Mouse (Mus musculus) limb, embryonic 14.5 days (tissue): Measurements from ENCODE around the gene Zfp759. TPM values are rescaled to one million over a fixed set of nuclear protein-coding genes. Genes with fewer than 3 reads are reported as not detected.
"Not testable (repeated sequence)": the region's sequence is repeated elsewhere in the genome, so short reads cannot be mapped to it uniquely, and the experiment has no call there.

Source experiments
- ATAC-seq: fragments of 200-750 bp; cut with Nextera tagmentation; 2 replicates; pipeline ENCODE4 v1.8.0; 2017; ENCODE audit warnings: low read depth, moderate number of reproducible peaks, moderate TSS enrichment; ENCODE audit not compliant: low FRiP score
- DNase-seq: peaks from one replicate; pipeline ENCODE4 v3.0.0-alpha.2; 2015; ENCODE audit warnings: low spot score
- H3K27ac ChIP-seq: fragments of 300-500 bp; sonication (generic); replicated peaks from 2 replicates; pipeline ENCODE4 v1.5.1; 2014; ENCODE audit warnings: low read depth, mild to moderate bottlenecking, low read length, moderate library complexity, mixed read lengths
- H3K27me3 ChIP-seq: fragments of 300-500 bp; sonication (generic); 2 replicates; pipeline ENCODE4 v1.6.1; 2014; ENCODE audit warnings: low read length, mixed read lengths; ENCODE audit not compliant: control insufficient read depth, insufficient read depth
- H3K36me3 ChIP-seq: fragments of 300-500 bp; sonication (generic); 2 replicates; pipeline ENCODE4 v1.6.1; 2014; ENCODE audit warnings: mild to moderate bottlenecking, low read length, moderate library complexity, mixed read lengths; ENCODE audit not compliant: control insufficient read depth, insufficient read depth
- H3K4me1 ChIP-seq: fragments of 300-500 bp; sonication (generic); 2 replicates; pipeline ENCODE4 v1.6.1; 2014; ENCODE audit warnings: antibody characterized with exemption, low read length, mixed read lengths; ENCODE audit not compliant: control insufficient read depth, insufficient read depth
- H3K4me2 ChIP-seq: fragments of 300-500 bp; sonication (generic); replicated peaks from 2 replicates; pipeline ENCODE4 v1.6.1; 2014; ENCODE audit warnings: low read depth, mild to moderate bottlenecking, low read length, moderate library complexity; ENCODE audit not compliant: severe bottlenecking
- H3K4me3 ChIP-seq: fragments of 300-500 bp; sonication (generic); replicated peaks from 2 replicates; pipeline ENCODE4 v1.5.1; 2014; ENCODE audit warnings: low read length
- H3K9ac ChIP-seq: fragments of 300-500 bp; sonication (generic); 2 replicates; pipeline ENCODE4 v1.6.1; 2014; ENCODE audit warnings: mild to moderate bottlenecking, low read depth, low read length, moderate library complexity; ENCODE audit not compliant: severe bottlenecking
- H3K9me3 ChIP-seq: fragments of 300-500 bp; sonication (generic); 2 replicates; pipeline ENCODE4 v1.6.1; 2016; ENCODE audit warnings: low read length; ENCODE audit not compliant: control insufficient read depth
- POLR2A ChIP-seq: fragments of 200-500 bp; IDR thresholded peaks from 2 replicates; pipeline ENCODE4 v1.8.0; 2012; ENCODE audit warnings: inconsistent platforms, mild to moderate bottlenecking, moderate library complexity, borderline replicate concordance; ENCODE audit not compliant: insufficient read depth, insufficient read length; ENCODE audit errors: extremely low read depth
- WGBS: fragments of 180-500 bp; shearing (Covaris S2); extraction: QIAGEN DNeasy Blood & Tissue Kit; methylation state at CpG from one replicate; pipeline ENCODE4 v1.1.7; 2014; 5-methylcytosine and 5-hydroxymethylcytosine counted together
- polyA plus RNA-seq, 2 experiments: library from polyadenylated mRNA; depleted of rRNA in 1 of 2; stranded (reverse) in 1 of 2; unstranded in 1 of 2; fragments of >200 nt; fragmentation: Nextera tagmentation in 1 of 2; extraction: Ambion mirVana in 1 of 2; gene quantifications; 2 replicates each; pipeline versions ENCODE4 v1.2.1 to v1.2.3; 2012 to 2014

The Zfp759 gene
- polyA plus RNA-seq (2012; rRNA removed) (1.2 and 1.7 TPM in 2 replicates), polyA plus RNA-seq (2014; fragmentation: Nextera tagmentation; extraction: Ambion mirVana) (2.8 and 3.1 TPM in 2 replicates)

GRCm38 (mm10) chr13:67121360-67121759, at the start of gene Zfp759:
TSS of gene Zfp759 (plus strand) at chr13:67121660.
- H3K4me1 ChIP-seq, H3K4me2 ChIP-seq, ATAC-seq, H3K27me3 ChIP-seq, DNase-seq, H3K9ac ChIP-seq, H3K4me3 ChIP-seq, H3K9me3 ChIP-seq, H3K36me3 ChIP-seq, H3K27ac ChIP-seq: not testable (repeated sequence)

GRCm38 (mm10) chr13:67072786-67073185, 48.7 kb upstream of the Zfp759 start:
- H3K27me3 ChIP-seq, result no peaks in the 10 kb centered on the region
- H3K4me1 ChIP-seq, result no peaks in the 10 kb centered on the region
- WGBS, result 89% methylated on average over 2 of the region's 2 CpGs
- peaks cover 65% of the 10 kb centered on the region for H3K36me3 ChIP-seq
- DNase-seq, result no peak
- no peak for ATAC-seq
- no peak overlapping the region for H3K27ac ChIP-seq
- no peak overlapping the region for H3K4me3 ChIP-seq
- no peak overlapping the region for H3K4me2 ChIP-seq
- TF ChIP-seq POLR2A, result no peak
- no peak overlapping the region for H3K9ac ChIP-seq
- peaks cover 58% of the 10 kb centered on the region for H3K9me3 ChIP-seq

- H3K4me3 ChIP-seq, result no peak overlapping the region
These were observed 44.2 kb upstream of the Zfp759 start for GRCm38 (mm10) chr13:67077244-67077643.

GRCm38 (mm10) chr13:67081142-67081713, 40.2 kb upstream of the Zfp759 start:
- H3K9me3 ChIP-seq, result peaks cover 12% of the 10 kb centered on the region
- under 1% methylated on average over 24 of the region's 24 CpGs for WGBS
- peak; percentile 99 for ATAC-seq
- peak; percentile 90 for DNase-seq
- peaks cover 17% of the 10 kb centered on the region for H3K36me3 ChIP-seq
- peaks cover 4% of the 10 kb centered on the region; the same call in 1 of the 2 replicates for H3K4me1 ChIP-seq
- H3K27ac ChIP-seq, result peak overlapping the region; percentile 88
- H3K4me2 ChIP-seq, result peak overlapping the region; percentile 62
- H3K9ac ChIP-seq, result peak overlapping the region; percentile 69
- 0 out of 2 replicates have a peak, but pooled peaks have one; percentile 38 for TF ChIP-seq POLR2A
- H3K4me3 ChIP-seq, result peak overlapping the region; percentile 62
- no peaks in the 10 kb centered on the region for H3K27me3 ChIP-seq

More at GRCm38 (mm10) chr13:67077244-67077643, 44.2 kb upstream of the Zfp759 start:
- 91% methylated on average over 2 of the region's 2 CpGs for WGBS
- Histone ChIP-seq H3K9me3 (peaks cover 30% of the 10 kb centered on the region), H3K27ac (no peak overlapping the region), H3K36me3 (peaks cover 43% of the 10 kb centered on the region), H3K4me1 (peaks cover 4% of the 10 kb centered on the region; the same call in 1 of the 2 replicates), H3K4me2 (no peak overlapping the region), H3K27me3 (no peaks in the 10 kb centered on the region), H3K9ac (no peak overlapping the region)
- DNase-seq (no peak), ATAC-seq (no peak)
- TF ChIP-seq POLR2A, result no peak

GRCm38 (mm10) chr13:67081946-67082345, 39.5 kb upstream of the Zfp759 start:
- no peak for DNase-seq
- Histone ChIP-seq H3K4me3 (peak overlapping the region; percentile 62), H3K9me3 (peaks cover 5% of the 10 kb centered on the region), H3K36me3 (peaks cover 12% of the 10 kb centered on the region), H3K27ac (peak overlapping the region; percentile 88; the same call in 1 of the 2 replicates), H3K4me2 (peak overlapping the region; percentile 62), H3K27me3 (no peaks in the 10 kb centered on the region), H3K9ac (no peak overlapping the region), H3K4me1 (peaks cover 4% of the 10 kb centered on the region; the same call in 1 of the 2 replicates)
- 81% methylated on average over 1 of the region's 1 CpGs for WGBS
- TF ChIP-seq POLR2A, result no peak
- ATAC-seq, result no peak

- no peak overlapping the region for H3K4me3 ChIP-seq
- no peaks in the 10 kb centered on the region for H3K27me3 ChIP-seq
- no peak for TF ChIP-seq POLR2A
- ATAC-seq, result no peak
- no peak for DNase-seq
- no peaks in the 10 kb centered on the region for H3K9me3 ChIP-seq
- no peaks in the 10 kb centered on the region for H3K4me1 ChIP-seq
- H3K36me3 ChIP-seq, result no peaks in the 10 kb centered on the region
- H3K9ac ChIP-seq, result no peak overlapping the region
- no peak overlapping the region for H3K4me2 ChIP-seq
- no peak overlapping the region for H3K27ac ChIP-seq
- 73% methylated on average over 1 of the region's 1 CpGs for WGBS
These were observed 31.3 kb upstream of the Zfp759 start for GRCm38 (mm10) chr13:67090154-67090553.
